Mouse (Mus musculus) MEL (cell line): ENCODE results near the gene Hcrtr1. TPM values are rescaled to one million over a fixed set of nuclear protein-coding genes. Genes with fewer than 3 reads are reported as not detected.

ENCODE experiments used
- DNase-seq: peaks from one replicate; pipeline ENCODE4 v3.0.0; 2011; ENCODE audit warnings: low read depth, low spot score
- H3K27ac ChIP-seq: 2 replicates; pipeline ENCODE4 v1.5.1; 2012; ENCODE audit warnings: low read depth, mild to moderate bottlenecking, control low read depth, low read length, moderate library complexity; ENCODE audit not compliant: control insufficient read depth
- H3K27me3 ChIP-seq, 2 experiments: fragments of 150-350 bp in 1 of 2; sonication (generic) in 1 of 2; 2 replicates each; pipeline ENCODE4 v1.6.1; 2012; ENCODE audit warnings: low read length in 2 of 2, mild to moderate bottlenecking in 2 of 2, improper control_type of control experiment in 1 of 2, moderate library complexity in 1 of 2; ENCODE audit not compliant: insufficient read depth in 2 of 2, control insufficient read depth in 1 of 2
- H3K36me3 ChIP-seq, 2 experiments: 2 replicates each; pipeline ENCODE4 v1.6.1; 2012 to 2014; ENCODE audit warnings: low read length in 2 of 2, improper control_type of control experiment in 1 of 2, inconsistent platforms in 1 of 2, mild to moderate bottlenecking in 1 of 2; ENCODE audit not compliant: insufficient read depth in 2 of 2, control insufficient read depth in 1 of 2
- H3K4me1 ChIP-seq, 2 experiments: fragments of 150-350 bp in 1 of 2; sonication (generic) in 1 of 2; 2 replicates each; pipeline ENCODE4 v1.6.1; 2012; ENCODE audit warnings: low read length in 2 of 2, improper control_type of control experiment in 1 of 2, mild to moderate bottlenecking in 1 of 2; ENCODE audit not compliant: insufficient read depth in 2 of 2, control insufficient read depth in 1 of 2
- H3K4me3 ChIP-seq, 2 experiments: fragments of 150-350 bp in 1 of 2; sonication (generic) in 1 of 2; 2 replicates each; pipeline ENCODE4 v1.5.1; 2012; ENCODE audit warnings: low read depth in 2 of 2, low read length in 2 of 2, mild to moderate bottlenecking in 2 of 2, moderate library complexity in 2 of 2, control low read depth in 1 of 2, improper control_type of control experiment in 1 of 2; ENCODE audit not compliant: control insufficient read depth in 1 of 2, insufficient read depth in 1 of 2
- H3K79me2 ChIP-seq: 2 replicates; pipeline ENCODE4 v1.6.1; 2012; ENCODE audit warnings: mild to moderate bottlenecking, low read length, moderate library complexity; ENCODE audit not compliant: control insufficient read depth, poor library complexity, insufficient read depth
- H3K9ac ChIP-seq: 2 replicates; pipeline ENCODE4 v1.6.1; 2012; ENCODE audit warnings: low read depth, mild to moderate bottlenecking, control low read depth, low read length, moderate library complexity; ENCODE audit not compliant: control insufficient read depth, poor library complexity, severe bottlenecking
- H3K9me3 ChIP-seq: fragments of 150-350 bp; sonication (generic); replicated peaks from 2 replicates; pipeline ENCODE4 v1.6.1; 2012; ENCODE audit warnings: mild to moderate bottlenecking, low read length, improper control_type of control experiment, moderate library complexity; ENCODE audit not compliant: insufficient read depth
- CHD2 ChIP-seq: IDR thresholded peaks from 2 replicates; pipeline ENCODE4 v1.6.1; 2011; ENCODE audit warnings: low read length, improper control_type of control experiment
- ELF1 ChIP-seq: IDR thresholded peaks from 2 replicates; pipeline ENCODE4 v1.6.1; 2014; ENCODE audit warnings: low read depth, mild to moderate bottlenecking, inconsistent platforms, low read length, improper control_type of control experiment, moderate library complexity
- EP300 ChIP-seq, 2 experiments: IDR thresholded peaks; 2 replicates each; pipeline ENCODE4 v1.6.1; 2011; ENCODE audit warnings: improper control_type of control experiment in 2 of 2, low read length in 2 of 2, low read depth in 1 of 2, mild to moderate bottlenecking in 1 of 2
- JUND ChIP-seq: IDR thresholded peaks from 2 replicates; pipeline ENCODE4 v1.6.1; 2011; ENCODE audit warnings: low read depth, mild to moderate bottlenecking, improper control_type of control experiment, low read length
- KAT2A ChIP-seq: conservative IDR thresholded peaks from 2 replicates; pipeline ENCODE4 v1.6.1; 2012; ENCODE audit warnings: low read depth, low read length, improper control_type of control experiment, inconsistent platforms
- MAX ChIP-seq: IDR thresholded peaks from 2 replicates; pipeline ENCODE4 v1.6.1; 2011; ENCODE audit warnings: low read length, improper control_type of control experiment
- MEF2A ChIP-seq: IDR thresholded peaks from 2 replicates; pipeline ENCODE4 v1.6.1; 2014; ENCODE audit warnings: low read depth, mild to moderate bottlenecking, inconsistent platforms, low read length, improper control_type of control experiment; ENCODE audit not compliant: poor library complexity, insufficient replicate concordance, severe bottlenecking; ENCODE audit errors: extremely low read depth
- NELFE ChIP-seq: IDR thresholded peaks from 2 replicates; pipeline ENCODE4 v1.6.1; 2011; ENCODE audit warnings: low read depth, low read length, improper control_type of control experiment
- NRF1 ChIP-seq: IDR thresholded peaks from 2 replicates; pipeline ENCODE4 v1.6.1; 2014; ENCODE audit warnings: low read depth, mild to moderate bottlenecking, inconsistent platforms, low read length, improper control_type of control experiment, moderate library complexity; ENCODE audit not compliant: poor library complexity, insufficient read depth, severe bottlenecking
- POLR2AphosphoS2 ChIP-seq: IDR thresholded peaks from 2 replicates; pipeline ENCODE4 v1.6.1; 2011; ENCODE audit warnings: low read length, improper control_type of control experiment
- POLR2AphosphoS5 ChIP-seq: IDR thresholded peaks from 2 replicates; pipeline ENCODE4 v1.6.1; 2012; ENCODE audit warnings: low read depth, borderline replicate concordance, mild to moderate bottlenecking, inconsistent platforms, low read length, moderate library complexity, mixed read lengths
- RAD21 ChIP-seq: IDR thresholded peaks from 2 replicates; pipeline ENCODE4 v1.6.1; 2011; ENCODE audit warnings: mild to moderate bottlenecking, low read depth, low read length, improper control_type of control experiment
- TAL1 ChIP-seq: IDR thresholded peaks from 2 replicates; pipeline ENCODE4 v1.6.1; 2012; ENCODE audit warnings: mild to moderate bottlenecking, inconsistent platforms, low read length, moderate library complexity, mixed read lengths
- TCF12 ChIP-seq: IDR thresholded peaks from 2 replicates; pipeline ENCODE4 v1.6.1; 2014; ENCODE audit warnings: low read depth, mild to moderate bottlenecking, inconsistent platforms, low read length, improper control_type of control experiment, moderate library complexity
- USF1 ChIP-seq: IDR thresholded peaks from 2 replicates; pipeline ENCODE4 v1.6.1; 2014; ENCODE audit warnings: low read depth, mild to moderate bottlenecking, inconsistent platforms, low read length, improper control_type of control experiment, moderate library complexity
- ZKSCAN1 ChIP-seq: IDR thresholded peaks from 2 replicates; pipeline ENCODE4 v1.6.1; 2012; ENCODE audit warnings: low read depth, mild to moderate bottlenecking, inconsistent platforms, low read length, improper control_type of control experiment, moderate library complexity
- polyA plus RNA-seq, 2 experiments: library from polyadenylated mRNA; stranded (reverse) in 1 of 2; unstranded in 1 of 2; fragments of >175 nt in 1 of 2; fragments of >200 nt in 1 of 2; gene quantifications; 2 replicates each; pipeline versions ENCODE4 v1.2.1 to v1.2.4; 2012; ENCODE audit warnings: low replicate concordance in 2 of 2, low read depth in 1 of 2; ENCODE audit not compliant: insufficient read length in 2 of 2, insufficient read depth in 1 of 2, missing spikeins in 1 of 2
- total RNA-seq: library from RNA; depleted of rRNA; stranded (reverse); fragments of 300-350 nt; gene quantifications from 2 replicates; pipeline ENCODE4 v1.2.3, GENCODE M21; 2012

Gene Hcrtr1
- total and polyA plus RNA-seq, 3 experiments, result not detected

DNA sequence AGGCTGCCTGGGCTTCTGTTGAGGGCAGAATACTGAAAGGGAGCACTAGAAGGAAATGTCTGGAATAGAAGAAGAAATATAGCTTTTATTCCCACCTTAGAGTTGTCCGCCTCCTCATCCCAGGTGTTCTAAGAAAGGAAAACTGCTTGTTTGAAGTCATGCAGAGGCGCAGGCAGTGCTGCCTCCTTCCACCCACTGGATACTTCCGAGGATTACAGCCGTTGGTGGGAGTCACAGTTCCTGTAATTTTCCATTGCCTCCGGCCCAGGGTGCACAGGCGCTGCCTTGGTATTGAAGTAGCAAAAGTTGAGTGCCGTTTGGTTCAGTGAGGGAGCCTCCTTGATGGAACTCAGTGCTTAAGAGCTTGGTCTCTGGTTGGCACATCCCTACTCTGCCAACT is 29.1 kb downstream of the Hcrtr1 start:
- no peak for DNase-seq
- peaks cover 0 to 12% of the 10 kb centered on the region in 2 experiments; a peak in 2 of 4 replicates for H3K36me3 ChIP-seq
- no peaks in the 10 kb centered on the region for H3K27me3 ChIP-seq
- H3K27ac ChIP-seq, result no peak overlapping the region
- peaks cover 0 to 20% of the 10 kb centered on the region in 2 experiments; a peak in 3 of 4 replicates for H3K4me1 ChIP-seq
- no peaks in the 10 kb centered on the region for H3K9me3 ChIP-seq
- H3K79me2 ChIP-seq, result no peaks in the 10 kb centered on the region; the same call in 1 of the 2 replicates
- H3K4me3 ChIP-seq, result no peak overlapping the region
- H3K9ac ChIP-seq, result no peak overlapping the region
- no peak for TF ChIP-seq NELFE
- no peak for TF ChIP-seq ZKSCAN1
- TF ChIP-seq NRF1, result no peak
- no peak for TF ChIP-seq POLR2AphosphoS5

- peaks cover 0 to 22% of the 10 kb centered on the region in 2 experiments; a peak in 3 of 4 replicates for H3K4me1 ChIP-seq
- H3K79me2 ChIP-seq, result no peaks in the 10 kb centered on the region; the same call in 1 of the 2 replicates
- no peak for TF ChIP-seq RAD21
- TF ChIP-seq KAT2A, result no peak
- no peak for TF ChIP-seq TCF12
- TF ChIP-seq JUND, result no peak
- no peak for TF ChIP-seq ELF1
- TF ChIP-seq MAX, result no peak
- no peak for TF ChIP-seq MEF2A
- TF ChIP-seq NELFE, result no peak
- TF ChIP-seq USF1, result no peak
- TF ChIP-seq POLR2AphosphoS2, result no peak
- TF ChIP-seq TAL1, result no peak
- TF ChIP-seq EP300 (IDR thresholded peaks at IDR 0.05; ENCODE audit: low read depth in 1 of 2, low read length in 2 of 2), result no peak
- TF ChIP-seq CHD2, result no peak
- no peaks in the 10 kb centered on the region for H3K9me3 ChIP-seq
- no peak for DNase-seq
- no peak overlapping the region for H3K9ac ChIP-seq
- H3K4me3 ChIP-seq, result no peak overlapping the region
- no peak overlapping the region for H3K27ac ChIP-seq
- H3K36me3 ChIP-seq, result peaks cover 0 to 12% of the 10 kb centered on the region in 2 experiments; a peak in 2 of 4 replicates
- no peaks in the 10 kb centered on the region for H3K27me3 ChIP-seq
Observed at GRCm38 (mm10) chr4:130109666-130110065, 29.5 kb downstream of the Hcrtr1 start.
